Mouse (Mus musculus) urinary bladder, adult 2 months (tissue): ENCODE data around the gene Olfr459. TPM values are rescaled to one million over a fixed set of nuclear protein-coding genes. Genes with fewer than 3 reads are reported as not detected.

Source experiments
- DNase-seq: peaks from one replicate; pipeline ENCODE4 v3.0.0; 2022; ENCODE audit warnings: low spot score
- polyA plus RNA-seq: library from polyadenylated mRNA; depleted of rRNA; stranded (reverse); fragments of >200 nt; gene quantifications from 2 replicates; pipeline ENCODE4 v1.2.3, GENCODE M21; 2012; rRNA removed

Olfr459 gene
- polyA plus RNA-seq, result not detected in 2 replicates

GRCm38 (mm10) chr6:41775077-41775476 lies at the start of gene Olfr459:
Gene Olfr459 (minus strand): TSS chr6:41775177.
- no peak for DNase-seq

DNA sequence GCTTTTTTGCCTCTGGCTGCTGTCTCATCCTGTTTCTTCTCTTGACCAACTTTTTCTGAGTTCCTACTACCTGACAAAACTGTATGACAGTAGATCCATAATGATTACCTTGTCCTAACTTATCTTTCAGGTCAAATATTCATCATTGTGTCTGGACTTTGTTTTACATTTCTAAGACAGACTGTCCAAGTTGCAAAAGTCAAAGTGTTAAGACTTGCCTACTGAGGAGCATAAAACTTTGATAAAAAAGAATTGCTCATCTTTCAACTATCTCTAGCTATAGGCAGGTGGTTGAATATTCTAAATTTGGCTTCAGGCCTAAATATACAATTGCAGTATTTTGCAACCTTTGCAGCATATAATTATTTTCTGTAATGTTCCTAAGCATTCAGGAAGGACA lies 49.1 kb upstream of the Olfr459 start:
- no peak for DNase-seq

- no peak for DNase-seq
Measured at GRCm38 (mm10) chr6:41786700-41787099, 11.7 kb upstream of the Olfr459 start.

GRCm38 (mm10) chr6:41775721-41776120 lies 744 bp upstream of the Olfr459 start:
- no peak for DNase-seq

- DNase-seq, result no peak
Measured at GRCm38 (mm10) chr6:41769872-41770271, 5.1 kb downstream of the Olfr459 start.

- DNase-seq, result no peak
Measured at GRCm38 (mm10) chr6:41764306-41764705, 10.7 kb downstream of the Olfr459 start.

- no peak for DNase-seq
Measured at GRCm38 (mm10) chr6:41762370-41762757, 12.6 kb downstream of the Olfr459 start.

- DNase-seq, result no peak
Measured at GRCm38 (mm10) chr6:41761702-41762369, 13.1 kb downstream of the Olfr459 start.

DNA sequence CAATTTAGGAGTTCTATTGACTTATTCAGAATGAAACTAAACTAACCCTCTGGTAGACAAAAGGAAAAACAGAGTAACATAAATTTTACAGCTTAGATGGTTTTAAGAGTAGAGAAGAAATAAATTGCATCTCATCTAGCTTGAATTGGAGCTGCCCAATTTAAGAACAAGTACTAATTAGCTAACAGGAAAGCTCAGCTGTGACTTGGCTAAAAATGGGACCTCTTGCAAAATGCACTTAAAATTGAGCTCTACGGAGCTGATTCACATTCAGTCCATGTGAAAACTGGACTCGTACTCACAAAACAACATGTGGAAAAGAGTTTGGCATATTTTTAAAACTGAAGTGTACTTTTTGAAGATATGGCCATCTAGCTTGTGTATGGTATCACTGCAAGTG lies 15.4 kb downstream of the Olfr459 start:
- DNase-seq, result no peak

DNA sequence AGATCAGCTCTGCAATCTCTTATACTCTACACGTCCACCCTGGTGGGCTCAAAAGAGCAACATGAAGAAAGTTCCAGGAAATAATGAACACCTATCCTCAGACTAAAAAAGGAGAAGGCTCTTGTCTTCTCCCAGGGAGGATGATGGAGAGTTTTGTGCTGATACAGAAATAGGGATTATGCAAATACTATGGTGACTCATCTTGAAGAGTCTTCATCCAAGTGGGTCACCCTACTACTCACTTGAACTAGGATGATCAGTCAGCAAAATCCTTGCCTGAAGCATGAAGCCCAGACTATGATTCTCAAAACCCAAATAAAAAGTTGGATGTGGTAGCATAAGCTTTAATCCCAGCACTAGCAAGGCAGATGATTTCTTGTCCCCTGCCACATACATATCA lies 16.6 kb downstream of the Olfr459 start:
- no peak for DNase-seq

- DNase-seq, result no peak
Measured at GRCm38 (mm10) chr6:41757199-41757598, 17.8 kb downstream of the Olfr459 start.

DNA sequence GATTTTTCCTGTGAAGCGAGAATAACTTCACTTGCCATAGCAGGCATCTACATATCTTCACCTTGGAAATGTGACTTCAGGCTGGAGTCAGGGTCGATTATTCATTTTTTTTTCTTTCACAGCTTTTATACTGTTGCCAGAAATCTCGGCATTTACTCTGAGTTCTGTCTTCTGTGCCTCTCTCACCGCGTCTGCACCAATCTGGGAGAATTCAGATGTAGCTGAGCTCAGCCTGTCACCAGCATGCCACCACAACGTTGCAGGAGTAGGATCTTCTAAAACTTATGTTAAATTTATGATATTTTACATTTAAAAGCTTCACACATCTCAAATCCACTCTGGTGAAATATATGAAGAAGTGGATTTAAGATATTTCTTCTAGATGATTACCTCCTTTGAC lies 20.4 kb downstream of the Olfr459 start:
- DNase-seq, result no peak

DNA sequence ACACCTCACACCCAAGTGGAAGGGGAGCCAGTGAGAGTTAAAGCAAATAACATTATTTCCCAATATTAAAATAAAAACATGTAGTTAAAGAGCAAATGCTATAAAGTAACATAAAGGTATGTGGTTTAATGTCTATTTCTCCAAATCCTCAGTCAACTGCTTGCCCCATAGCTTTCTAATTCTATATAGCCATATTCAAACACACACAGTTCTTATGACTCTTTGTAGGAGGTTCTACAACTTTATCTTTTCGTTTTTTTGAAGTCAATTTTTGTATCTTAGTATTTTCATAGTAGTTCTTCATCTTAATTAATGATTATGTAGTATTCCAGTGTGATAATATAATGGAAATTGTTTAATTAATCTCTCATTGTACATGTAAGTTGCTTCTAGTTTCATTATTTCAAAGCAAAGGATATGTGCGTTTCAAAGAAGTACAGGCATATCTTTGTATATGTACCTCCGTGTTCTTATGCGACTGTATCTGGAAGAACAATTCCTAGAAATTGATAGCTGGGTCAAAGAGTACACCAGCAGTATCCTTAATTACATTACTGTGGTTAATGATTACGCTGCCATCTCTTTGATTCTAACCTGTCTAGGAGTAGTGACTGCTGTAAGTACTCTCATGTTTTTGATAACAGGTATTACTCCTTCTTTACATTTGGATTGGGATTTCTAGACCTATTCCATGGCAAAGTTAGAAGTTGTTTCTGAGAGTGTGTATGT lies 30.1 kb downstream of the Olfr459 start:
- DNase-seq, result no peak

DNA sequence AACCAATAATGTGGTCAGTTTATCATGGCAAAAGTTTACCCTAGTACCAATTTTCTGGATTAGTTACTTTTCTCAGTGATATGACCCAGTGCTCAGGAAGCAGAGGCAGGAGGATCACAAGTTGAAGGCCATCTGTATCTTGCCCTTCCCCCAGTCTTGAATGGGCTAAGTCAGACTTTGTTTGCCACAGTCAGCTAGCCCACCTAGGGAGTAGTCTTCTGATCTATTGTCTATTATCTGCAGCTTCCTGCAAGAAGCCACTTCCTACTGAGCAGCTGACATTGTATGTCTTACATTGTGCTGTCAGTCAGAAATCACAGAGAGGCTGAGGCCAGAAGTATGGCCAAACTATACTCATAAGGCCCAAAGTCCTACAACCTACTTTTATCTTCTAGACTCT lies 33.9 kb downstream of the Olfr459 start:
- no peak for DNase-seq

GRCm38 (mm10) chr6:41734719-41735470 lies 40.1 kb downstream of the Olfr459 start:
- DNase-seq, result no peak

GRCm38 (mm10) chr6:41727989-41728609 lies 46.9 kb downstream of the Olfr459 start:
- DNase-seq, result no peak

DNA sequence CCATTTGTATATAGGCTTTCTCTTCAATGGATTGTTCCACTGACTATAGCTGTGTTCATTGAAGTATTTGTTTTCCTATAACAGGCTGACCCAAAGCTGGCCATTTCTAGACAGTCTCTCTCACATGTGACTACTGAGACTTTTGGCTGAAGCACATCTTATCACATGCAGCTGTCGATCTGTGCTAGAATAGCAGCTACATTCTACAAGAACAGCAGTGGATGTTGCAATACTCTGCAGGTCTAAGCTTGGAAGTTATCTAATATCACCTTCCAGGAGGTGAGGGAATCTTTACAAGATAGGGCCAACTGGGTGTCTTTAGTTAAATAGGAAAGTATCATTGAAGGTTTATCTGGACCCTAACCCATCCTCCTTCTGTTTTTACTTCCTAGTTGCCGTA lies 53.5 kb downstream of the Olfr459 start:
- no peak for DNase-seq

Other genes starting within 250 kb of the Olfr459 start
- gene Ephb6, start 169.7 kb downstream of the Olfr459 start, polyA plus RNA-seq, result 10.7 and 11.2 TPM in 2 replicates
- gene Trpv6, start 138.8 kb downstream of the Olfr459 start, polyA plus RNA-seq, result 0.15 and 0.22 TPM in 2 replicates
- gene Trpv5, start 94.4 kb downstream of the Olfr459 start, polyA plus RNA-seq, result not detected in 2 replicates
- not detected in 2 replicates for gene Llcfc1, start 90.7 kb downstream of the Olfr459 start, polyA plus RNA-seq
- gene Kel, start 70.8 kb downstream of the Olfr459 start, polyA plus RNA-seq, result not detected in 2 replicates
- gene Pip, start 72.4 kb upstream of the Olfr459 start, polyA plus RNA-seq, result not detected in 2 replicates
- gene Sval2, start 77.8 kb upstream of the Olfr459 start, polyA plus RNA-seq, result not detected in 2 replicates
- not detected in 2 replicates for gene Sval1, start 176.5 kb upstream of the Olfr459 start, polyA plus RNA-seq
- gene Sval3, start 193.0 kb upstream of the Olfr459 start, polyA plus RNA-seq, result not detected in 2 replicates